Mouse (Mus musculus) liver, postnatal 0 days (tissue): ENCODE data around the gene Etfbkmt.

ENCODE experiments used
- CTCF ChIP-seq: sonication (generic); IDR thresholded peaks from 2 replicates; pipeline ENCODE4 v1.5.1; 2016; ENCODE audit warnings: antibody characterized with exemption, low read depth
- EP300 ChIP-seq: IDR thresholded peaks from 2 replicates; pipeline ENCODE4 v1.6.1; 2016; ENCODE audit warnings: antibody characterized with exemption, low read depth, mild to moderate bottlenecking

DNA sequence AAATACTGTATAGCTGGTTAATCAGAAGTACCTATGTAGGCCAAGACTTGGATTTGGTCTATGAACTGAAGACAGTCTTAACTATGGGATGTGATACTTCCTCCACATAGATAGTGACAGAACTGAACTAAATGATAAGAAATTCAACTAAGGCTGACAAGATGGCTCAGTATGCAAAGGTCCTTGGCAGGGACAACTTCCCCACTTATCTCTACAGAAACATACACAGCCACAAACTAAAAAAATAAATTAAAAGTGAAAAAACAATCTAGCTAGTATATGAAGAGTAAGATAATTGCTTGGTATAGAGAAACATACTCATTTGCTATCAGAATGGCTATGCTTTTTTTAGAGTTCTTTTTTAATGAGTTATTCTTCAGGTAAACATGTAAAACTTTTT lies 39.4 kb downstream of the Etfbkmt start:
- TF ChIP-seq CTCF: no peak
- peak; percentile 72 for TF ChIP-seq EP300
